Mouse (Mus musculus) B cell, adult 2 months (primary cell): Measurements from ENCODE around the gene Fosl1.
A peak's percentile ranks its signal among the peaks of the same experiment; 100 is the strongest.
"Not testable (repeated sequence)": the region's sequence is repeated elsewhere in the genome, so short reads cannot be mapped to it uniquely, and the experiment has no call there.

Source experiments
- DNase-seq, 2 experiments: peaks; one replicate each; pipeline ENCODE4 v3.0.0; 2022

The Fosl1 gene

DNA sequence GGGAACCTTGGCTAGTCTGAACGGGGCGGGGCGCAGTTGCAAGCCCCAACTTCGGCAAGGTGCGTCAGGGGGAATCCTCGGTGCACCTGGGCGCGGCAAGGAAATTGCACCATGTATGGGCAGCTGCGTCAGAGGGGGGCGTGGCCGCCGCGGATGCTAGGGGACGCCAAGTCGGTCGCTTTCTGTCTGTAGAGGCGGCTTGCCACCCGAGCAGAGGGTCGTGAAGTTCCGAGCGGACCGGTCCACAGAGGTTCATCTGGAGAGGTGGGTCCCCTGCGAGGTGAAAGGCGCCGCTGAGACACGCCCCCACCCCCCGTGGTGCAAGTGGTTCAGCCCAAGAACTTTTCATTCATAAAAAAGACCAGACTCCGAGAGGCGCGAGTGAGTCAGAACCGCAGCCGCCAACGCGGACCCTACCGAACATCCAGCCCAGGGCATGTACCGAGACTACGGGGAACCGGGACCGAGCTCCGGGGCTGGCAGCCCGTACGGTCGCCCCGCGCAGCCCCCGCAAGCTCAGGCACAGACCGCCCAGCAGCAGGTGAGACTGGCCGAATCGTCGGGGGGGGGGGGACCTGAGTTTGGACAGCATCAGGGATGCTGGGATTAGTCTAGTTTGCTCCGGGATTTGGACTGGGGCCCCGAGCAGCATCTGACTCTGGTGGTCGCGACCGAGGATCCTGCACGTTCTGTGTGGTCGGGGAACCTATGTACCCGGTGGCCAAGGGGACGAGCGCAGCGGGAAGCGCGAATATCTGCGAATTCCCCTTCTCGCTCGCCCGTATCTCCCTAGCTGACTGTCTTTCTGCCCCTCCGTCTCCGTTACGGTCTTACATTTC lies at the start of gene Fosl1:
TSS of gene Fosl1 (plus strand) at position 33 of the 839 bp plus-strand sequence.
- DNase-seq = peak; percentile 92 to 93

GRCm38 (mm10) chr19:5401073-5401472 lies 46.3 kb upstream of the Fosl1 start:
- DNase-seq = not testable (repeated sequence)

- no peak for DNase-seq
Observed at GRCm38 (mm10) chr19:5402293-5402692, 45.1 kb upstream of the Fosl1 start, which contains the start of gene Tsga10ip. Gene Tsga10ip (minus strand): TSS chr19:5402526.

GRCm38 (mm10) chr19:5405924-5406323 lies 41.4 kb upstream of the Fosl1 start:
- peak; percentile 22 to 35 for DNase-seq

- DNase-seq = peak; percentile 63 to 74
Observed at GRCm38 (mm10) chr19:5406531-5407126, 40.7 kb upstream of the Fosl1 start.

- DNase-seq = peak; percentile 71 to 74
Observed at GRCm38 (mm10) chr19:5407133-5407532, 40.2 kb upstream of the Fosl1 start.

- no peak for DNase-seq
Observed at GRCm38 (mm10) chr19:5408057-5409001, 39.0 kb upstream of the Fosl1 start.

DNA sequence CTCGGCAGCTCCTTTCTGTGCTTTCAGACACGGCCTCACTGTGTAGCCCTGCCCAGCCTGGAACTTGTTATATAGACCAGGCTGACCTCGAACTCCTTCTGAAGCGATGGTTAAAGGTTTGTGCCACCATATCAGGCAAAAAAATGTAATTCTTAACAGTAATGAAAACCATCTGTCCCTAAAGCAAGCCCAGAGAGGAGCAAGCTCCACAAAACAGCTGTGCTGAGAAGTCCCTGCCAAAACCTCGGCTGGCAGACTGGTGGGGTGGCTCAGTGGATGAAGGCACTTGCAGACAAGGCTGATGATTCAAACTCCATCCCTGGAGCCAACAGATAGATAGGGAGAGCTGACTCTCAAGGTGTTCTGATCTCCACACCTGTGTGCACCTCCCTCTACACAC lies 38.3 kb upstream of the Fosl1 start:
- DNase-seq = no peak

DNA sequence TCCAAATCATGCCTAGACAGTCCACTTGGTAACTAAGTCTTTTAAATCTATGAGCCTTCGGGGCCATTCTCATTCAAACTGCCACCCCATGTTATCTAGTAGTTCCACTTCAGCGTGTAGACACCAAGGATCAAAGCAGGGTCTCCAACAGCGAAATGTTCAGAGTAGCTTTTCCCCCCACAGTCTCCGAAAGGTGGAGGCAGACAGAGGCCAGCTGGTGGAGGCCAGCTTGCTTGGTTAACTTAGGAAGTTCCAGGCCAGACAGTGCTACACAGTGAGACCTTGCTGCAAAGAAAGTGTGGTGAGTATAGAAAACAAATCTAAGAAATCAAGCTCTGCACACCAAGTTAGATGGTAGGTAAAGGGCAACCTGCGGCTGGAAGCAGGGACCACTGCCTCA lies 36.7 kb upstream of the Fosl1 start:
- DNase-seq = no peak

GRCm38 (mm10) chr19:5411961-5412360 lies 35.4 kb upstream of the Fosl1 start:
- DNase-seq = no peak

GRCm38 (mm10) chr19:5413840-5414239 lies 33.5 kb upstream of the Fosl1 start:
- DNase-seq = no peak

DNA sequence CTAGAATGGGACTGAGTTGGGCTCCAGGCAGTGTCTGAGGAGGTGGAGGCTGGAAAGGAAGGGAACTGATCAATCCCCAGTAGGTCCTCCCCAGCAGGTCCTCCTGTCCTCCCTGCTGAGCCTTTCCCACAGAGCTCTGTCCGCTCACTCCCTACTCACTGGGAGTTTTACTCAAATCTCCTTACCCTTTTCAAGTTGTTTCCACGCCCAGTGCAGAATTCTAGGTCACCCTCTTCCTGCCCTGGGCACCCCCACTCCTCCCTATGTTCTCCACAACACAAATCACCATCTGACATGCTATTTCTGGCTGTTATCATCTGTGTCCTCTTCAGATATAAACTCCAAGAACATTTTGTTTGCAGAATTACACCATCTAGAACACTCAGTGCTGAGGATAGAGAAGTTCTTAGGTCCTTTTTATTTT lies 32.8 kb upstream of the Fosl1 start:
- no peak for DNase-seq

GRCm38 (mm10) chr19:5418750-5419466 lies 28.4 kb upstream of the Fosl1 start:
- no peak for DNase-seq

DNA sequence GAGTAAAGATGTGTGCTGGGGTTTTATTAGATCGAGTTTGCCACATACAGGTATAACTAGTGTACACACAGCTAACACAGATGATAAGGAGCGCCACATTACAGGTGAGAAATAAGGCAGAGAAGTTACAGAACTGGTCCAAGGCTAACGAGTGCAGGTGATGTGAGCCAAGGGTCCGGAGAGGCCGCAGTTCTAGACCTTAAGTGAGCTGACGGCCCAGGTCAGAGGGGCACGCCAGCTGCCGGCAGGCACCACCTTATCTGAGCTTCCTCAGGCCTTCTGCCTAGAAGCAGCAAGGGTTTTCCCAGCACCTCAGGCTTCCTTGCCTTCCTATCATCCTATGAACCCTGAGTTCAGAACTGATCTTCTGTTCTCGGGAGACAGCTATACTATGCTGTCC lies 27.7 kb upstream of the Fosl1 start:
- no peak for DNase-seq

DNA sequence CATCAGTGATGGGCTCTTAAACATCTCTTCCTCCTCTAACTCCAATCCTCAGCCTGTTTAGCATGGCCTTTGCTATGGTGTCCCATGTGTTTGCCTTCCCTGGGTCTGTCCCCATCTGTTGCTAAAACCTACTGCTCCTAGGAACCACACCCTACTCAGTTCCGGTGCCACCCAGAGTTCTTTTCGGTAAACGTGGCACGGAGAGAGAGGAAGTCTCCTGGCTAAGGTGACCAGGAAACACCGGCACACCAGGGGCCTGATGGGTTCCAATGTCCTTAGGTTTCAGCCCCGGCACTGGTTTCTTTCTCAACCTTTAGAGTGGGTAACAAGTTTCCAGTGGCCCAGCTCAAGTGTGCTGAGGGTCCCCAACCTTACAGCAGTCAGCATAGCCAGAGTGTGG lies 26.8 kb upstream of the Fosl1 start:
- no peak for DNase-seq

DNA sequence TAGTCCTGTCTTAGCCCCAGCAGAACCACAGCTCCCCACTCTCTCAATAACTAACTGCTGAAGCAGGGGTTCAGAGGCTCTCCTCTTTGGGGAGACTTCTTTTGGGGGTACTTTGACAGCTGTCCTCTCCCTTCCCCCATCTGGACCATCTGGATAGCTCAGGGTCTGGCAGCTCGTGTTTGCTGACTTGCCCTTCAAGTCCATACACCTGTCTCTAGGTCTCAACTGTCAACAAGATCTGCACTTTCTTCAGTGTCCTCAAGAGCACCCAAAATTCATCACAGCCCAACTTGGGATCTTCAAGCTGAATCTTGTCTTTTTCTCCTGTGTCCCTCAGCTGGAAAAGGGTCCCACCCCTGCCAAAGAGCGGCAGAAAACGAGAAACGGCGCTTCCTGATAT lies 25.6 kb upstream of the Fosl1 start:
- no peak for DNase-seq

DNA sequence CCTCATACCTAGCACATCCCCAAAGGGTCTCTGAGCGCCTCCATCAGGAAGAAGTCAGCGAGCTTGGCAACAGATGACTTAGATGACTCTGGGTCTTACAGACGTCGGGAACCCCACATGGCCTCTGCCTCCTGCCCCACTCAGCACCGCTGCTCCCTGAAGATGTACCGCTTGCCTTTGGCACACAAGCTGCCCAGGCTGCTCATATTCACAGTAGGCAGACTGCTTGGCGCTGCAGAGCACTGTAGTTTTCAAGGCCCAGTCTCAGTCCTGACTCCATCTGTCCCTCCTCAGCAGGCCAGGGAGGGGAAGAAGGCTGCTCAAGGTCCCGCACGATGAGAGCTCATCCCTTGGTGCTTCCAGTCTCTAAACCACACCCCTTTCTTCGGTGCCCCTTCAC lies 25.1 kb upstream of the Fosl1 start:
- DNase-seq = no peak

GRCm38 (mm10) chr19:5422895-5423443 lies 24.4 kb upstream of the Fosl1 start:
- no peak for DNase-seq

GRCm38 (mm10) chr19:5423561-5423960 lies 23.8 kb upstream of the Fosl1 start:
- DNase-seq = no peak

DNA sequence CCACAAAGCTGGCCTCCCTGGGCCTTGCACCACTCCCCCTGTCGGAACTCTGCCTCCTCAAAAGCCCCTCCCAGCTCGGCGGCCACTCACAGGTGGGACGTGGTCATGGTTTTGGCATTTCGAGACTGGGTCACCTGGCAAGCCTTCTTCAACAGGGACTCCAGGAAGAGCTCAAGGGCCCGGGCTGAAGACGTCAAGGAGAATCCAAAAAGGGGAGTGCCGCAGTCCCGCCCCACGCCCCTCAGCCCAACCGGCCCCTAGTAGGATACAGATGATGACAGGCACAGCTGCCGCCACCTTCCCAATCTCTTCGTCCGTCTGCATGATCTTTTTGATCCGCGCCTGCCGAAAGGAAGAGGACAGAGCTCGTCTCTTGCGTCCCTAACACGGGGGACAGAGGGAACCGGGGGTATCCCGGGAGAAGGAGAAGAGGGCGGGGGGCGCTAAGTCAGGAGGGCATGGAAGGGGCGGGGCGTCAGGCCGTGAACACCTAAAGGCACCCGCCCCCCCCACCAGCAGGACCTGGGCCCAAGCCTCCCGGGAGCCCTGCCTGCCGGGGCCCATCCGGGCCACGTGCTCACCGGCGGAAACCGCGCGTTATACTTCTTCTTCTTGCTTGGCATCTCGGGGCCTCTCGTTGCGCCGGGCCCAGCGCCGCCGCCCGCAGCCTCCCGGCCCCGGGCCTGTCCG lies 23.1 kb upstream of the Fosl1 start:
- peak; percentile 68 to 72 for DNase-seq
